Mouse (Mus musculus) neural tube, embryonic 11.5 days (tissue): ENCODE measurements around the gene Rnf121. TPM values are rescaled to one million over a fixed set of nuclear protein-coding genes. Genes with fewer than 3 reads are reported as not detected.

ENCODE experiments used
- ATAC-seq: fragments of 200-750 bp; cut with Nextera tagmentation; 2 replicates; pipeline ENCODE4 v1.8.0; 2017; ENCODE audit warnings: moderate number of reproducible peaks, mild to moderate bottlenecking, moderate TSS enrichment, moderate library complexity; ENCODE audit not compliant: insufficient read depth, low FRiP score, low TSS enrichment
- DNase-seq: peaks from one replicate; pipeline ENCODE4 v3.0.0-alpha.2; 2015; ENCODE audit warnings: low spot score
- H3K27ac ChIP-seq: fragments of 300-500 bp; sonication (generic); 2 replicates; pipeline ENCODE4 v1.5.1; 2014; ENCODE audit warnings: low read depth, mild to moderate bottlenecking, low read length
- H3K27me3 ChIP-seq: fragments of 300-500 bp; sonication (generic); 2 replicates; pipeline ENCODE4 v1.6.1; 2014; ENCODE audit warnings: mild to moderate bottlenecking, low read length, mixed read lengths; ENCODE audit not compliant: control insufficient read depth, insufficient read depth
- H3K36me3 ChIP-seq: fragments of 300-500 bp; sonication (generic); 2 replicates; pipeline ENCODE4 v1.6.1; 2014; ENCODE audit warnings: mild to moderate bottlenecking, low read length, moderate library complexity, mixed read lengths; ENCODE audit not compliant: control insufficient read depth, insufficient read depth
- H3K4me1 ChIP-seq: fragments of 300-500 bp; sonication (generic); 2 replicates; pipeline ENCODE4 v1.6.1; 2014; ENCODE audit warnings: low read length, mixed read lengths; ENCODE audit not compliant: control insufficient read depth, insufficient read depth
- H3K4me2 ChIP-seq: fragments of 300-500 bp; sonication (generic); 2 replicates; pipeline ENCODE4 v1.6.1; 2014; ENCODE audit warnings: low read depth, mild to moderate bottlenecking, moderate library complexity
- H3K4me3 ChIP-seq: fragments of 300-500 bp; sonication (generic); 2 replicates; pipeline ENCODE4 v1.5.1; 2014; ENCODE audit warnings: low read depth, low read length
- H3K9ac ChIP-seq: fragments of 300-500 bp; sonication (generic); 2 replicates; pipeline ENCODE4 v1.6.1; 2014; ENCODE audit warnings: mild to moderate bottlenecking, low read length
- H3K9me3 ChIP-seq: fragments of 300-500 bp; sonication (generic); 2 replicates; pipeline ENCODE4 v1.6.1; 2016; ENCODE audit warnings: low read length; ENCODE audit not compliant: control insufficient read depth
- WGBS: fragments of 180-500 bp; shearing (Covaris S2); extraction: QIAGEN DNeasy Blood & Tissue Kit; methylation state at CpG from one replicate; pipeline ENCODE4 v1.1.7; 2014; 5-methylcytosine and 5-hydroxymethylcytosine counted together
- polyA plus RNA-seq: library from polyadenylated mRNA; unstranded; fragments of >200 nt; fragmentation: Nextera tagmentation; extraction: Ambion mirVana; gene quantifications from 2 replicates; pipeline ENCODE4 v1.2.1, GENCODE M21; 2014

Rnf121 gene
- polyA plus RNA-seq, result 28.6 and 28.8 TPM in 2 replicates

GRCm38 (mm10) chr7:102065046-102065891 lies at the start of gene Rnf121, which contains the start of the genes Xndc1 and Xntrpc:
Gene Rnf121, minus strand, starts transcription at chr7:102065469.
Gene Xndc1, plus strand, starts transcription at chr7:102065511.
Gene Xntrpc, plus strand, starts transcription at chr7:102065713.
- H3K27ac ChIP-seq, result 0 out of 2 replicates have a peak within 1 kb of the TSS, but pooled peaks have one; percentile 23
- peak; percentile 99 for ATAC-seq

GRCm38 (mm10) chr7:102113151-102113729 lies 48.0 kb upstream of the Rnf121 start:
- H3K27ac ChIP-seq, result no peak overlapping the region
- H3K9me3 ChIP-seq, result no peaks in the 10 kb centered on the region
- H3K4me1 ChIP-seq, result no peaks in the 10 kb centered on the region
- 78% methylated on average over 45 of the region's 45 CpGs for WGBS
- no peak overlapping the region for H3K4me3 ChIP-seq
- H3K4me2 ChIP-seq, result no peak overlapping the region
- no peak overlapping the region for H3K9ac ChIP-seq
- no peaks in the 10 kb centered on the region for H3K27me3 ChIP-seq
- no peak for ATAC-seq
- H3K36me3 ChIP-seq, result no peaks in the 10 kb centered on the region
- no peak for DNase-seq

More at GRCm38 (mm10) chr7:102065046-102065891, at the start of gene Rnf121, which contains the start of the genes Xndc1 and Xntrpc:
- Histone ChIP-seq H3K4me1 (peaks cover 6% of the 10 kb centered on the region), H3K36me3 (no peaks in the 10 kb centered on the region), H3K9me3 (no peaks in the 10 kb centered on the region), H3K27me3 (no peaks in the 10 kb centered on the region), H3K4me3 (peak within 1 kb of the TSS; percentile 74), H3K4me2 (peak within 1 kb of the TSS; percentile 65), H3K9ac (peak within 1 kb of the TSS; percentile 69)
- 0% methylated on average over 56 of the region's 56 CpGs for WGBS
- DNase-seq, result peak; percentile 94

GRCm38 (mm10) chr7:102109746-102110145 lies 44.5 kb upstream of the Rnf121 start:
- no peaks in the 10 kb centered on the region for H3K27me3 ChIP-seq
- DNase-seq, result no peak
- H3K4me3 ChIP-seq, result no peak overlapping the region
- H3K36me3 ChIP-seq, result no peaks in the 10 kb centered on the region
- no peak overlapping the region for H3K4me2 ChIP-seq
- H3K9ac ChIP-seq, result no peak overlapping the region
- no peaks in the 10 kb centered on the region for H3K4me1 ChIP-seq
- H3K9me3 ChIP-seq, result no peaks in the 10 kb centered on the region
- ATAC-seq, result no peak
- 88% methylated on average over 4 of the region's 4 CpGs for WGBS
- H3K27ac ChIP-seq, result no peak overlapping the region

- no peak within 1 kb of the TSS for H3K9ac ChIP-seq
- DNase-seq (no peak), ATAC-seq (no peak)
- no peak within 1 kb of the TSS for H3K27ac ChIP-seq
- 71% methylated on average over 7 of the region's 7 CpGs for WGBS
- no peak within 1 kb of the TSS for H3K4me2 ChIP-seq
- no peaks in the 10 kb centered on the region for H3K4me1 ChIP-seq
- no peak within 1 kb of the TSS for H3K4me3 ChIP-seq
- H3K27me3 ChIP-seq, result no peaks in the 10 kb centered on the region
- H3K9me3 ChIP-seq, result no peaks in the 10 kb centered on the region
- H3K36me3 ChIP-seq, result no peaks in the 10 kb centered on the region
Measured at GRCm38 (mm10) chr7:102109171-102109570, 43.9 kb upstream of the Rnf121 start, which contains the start of gene Art5. Gene Art5, minus strand, starts transcription at chr7:102109489.

GRCm38 (mm10) chr7:102108206-102108605 lies 42.9 kb upstream of the Rnf121 start:
- no peaks in the 10 kb centered on the region for H3K9me3 ChIP-seq
- DNase-seq (no peak), ATAC-seq (no peak)
- H3K4me3 ChIP-seq, result no peak overlapping the region
- H3K4me2 ChIP-seq, result no peak overlapping the region
- H3K36me3 ChIP-seq, result no peaks in the 10 kb centered on the region
- no peaks in the 10 kb centered on the region for H3K27me3 ChIP-seq
- no peak overlapping the region for H3K27ac ChIP-seq
- no peak overlapping the region for H3K9ac ChIP-seq
- no peaks in the 10 kb centered on the region for H3K4me1 ChIP-seq
- WGBS, result 85% methylated on average over 1 of the region's 1 CpGs

- no peak for ATAC-seq
- H3K4me2 ChIP-seq, result peak overlapping the region; percentile 42
- no peaks in the 10 kb centered on the region for H3K27me3 ChIP-seq
- no peaks in the 10 kb centered on the region for H3K9me3 ChIP-seq
- WGBS, result 28% methylated on average over 22 of the region's 23 CpGs
- DNase-seq, result no peak
- no peaks in the 10 kb centered on the region for H3K36me3 ChIP-seq
- peak overlapping the region; percentile 45 for H3K9ac ChIP-seq
- no peak overlapping the region for H3K27ac ChIP-seq
- H3K4me3 ChIP-seq, result peak overlapping the region; percentile 19; the same call in 1 of the 2 replicates
- H3K4me1 ChIP-seq, result no peaks in the 10 kb centered on the region
Measured at GRCm38 (mm10) chr7:102106700-102107141, 41.5 kb upstream of the Rnf121 start.

- Histone ChIP-seq H3K4me3 (no peak overlapping the region), H3K27me3 (no peaks in the 10 kb centered on the region), H3K9ac (no peak overlapping the region), H3K4me1 (peaks cover 6% of the 10 kb centered on the region; the same call in 1 of the 2 replicates), H3K4me2 (no peak overlapping the region), H3K36me3 (no peaks in the 10 kb centered on the region), H3K27ac (no peak overlapping the region), H3K9me3 (no peaks in the 10 kb centered on the region)
- no peak for DNase-seq
- ATAC-seq, result no peak
- WGBS, result 80% methylated on average over 5 of the region's 5 CpGs
Measured at GRCm38 (mm10) chr7:102104126-102104525, 38.9 kb upstream of the Rnf121 start.

- Histone ChIP-seq H3K27me3 (no peaks in the 10 kb centered on the region), H3K4me2 (no peak overlapping the region), H3K4me3 (no peak overlapping the region), H3K36me3 (no peaks in the 10 kb centered on the region), H3K9ac (no peak overlapping the region), H3K27ac (no peak overlapping the region), H3K9me3 (no peaks in the 10 kb centered on the region), H3K4me1 (peaks cover 6% of the 10 kb centered on the region; the same call in 1 of the 2 replicates)
- no peak for DNase-seq
- no peak for ATAC-seq
- 94% methylated on average over 2 of the region's 2 CpGs for WGBS
Measured at GRCm38 (mm10) chr7:102103555-102103954, 38.3 kb upstream of the Rnf121 start.
